Comparison of ENCODE assay signal across 19 mouse cellular contexts in genomic region chr5:133080751-133081150, GRCm38 (mm10).
DNase-seq lines count a peak whose midpoint lies in the region; ATAC-seq and TF ChIP-seq lines count a peak whose summit lies in the region.
"Had no signal": no experiment of that assay in that cellular context is flagged by ENCODE, and none has a peak within 500 bp of the region (broad histone marks: within the 10 kb centered on the region; RNA-seq: fewer than 3 reads in every experiment).

No protein-coding gene starts in this region.

- H3K27ac ChIP-seq in forebrain, embryonic 14.5 days (ENCODE audit: low read depth, low read length), result no peak overlapping the region
- no peak overlapping the region for H3K27ac ChIP-seq in forebrain, embryonic 16.5 days (ENCODE audit: low read length)
- H3K27ac ChIP-seq in stomach, postnatal 0 days (replicated peaks), result no peak overlapping the region
- H3K27ac ChIP-seq: embryonic facial prominence, embryonic 12.5 days; forebrain, embryonic 13.5 days; gastrocnemius, adult 2 months; heart, embryonic 13.5 days had no signal

- ATAC-seq in forebrain, embryonic 14.5 days, result no peak
- ATAC-seq in forebrain, embryonic 16.5 days, result no peak
- ATAC-seq in stomach, postnatal 0 days (ENCODE audit: low FRiP score, low TSS enrichment), result no peak
- ATAC-seq: forebrain, embryonic 13.5 days; hindbrain, embryonic 16.5 days had no signal

- H3K4me3 ChIP-seq in forebrain, embryonic 14.5 days (ENCODE audit: low read depth, low read length), result no peak overlapping the region
- no peak overlapping the region for H3K4me3 ChIP-seq in forebrain, embryonic 16.5 days (replicated peaks; ENCODE audit: low read length)
- no peak overlapping the region for H3K4me3 ChIP-seq in stomach, postnatal 0 days (ENCODE audit: low read depth, low read length)
- H3K4me3 ChIP-seq: embryonic facial prominence, embryonic 12.5 days; forebrain, embryonic 13.5 days; gastrocnemius, adult 2 months; heart, embryonic 13.5 days had no signal

- H3K36me3 ChIP-seq in forebrain, embryonic 14.5 days (ENCODE audit: control insufficient read depth, insufficient read depth, low read length), result no peaks in the 10 kb centered on the region
- no peaks in the 10 kb centered on the region for H3K36me3 ChIP-seq in forebrain, embryonic 16.5 days (ENCODE audit: control insufficient read depth, insufficient read depth)
- H3K36me3 ChIP-seq in stomach, postnatal 0 days (ENCODE audit: control insufficient read depth, insufficient read depth, low read length), result no peaks in the 10 kb centered on the region
- H3K36me3 ChIP-seq: embryonic facial prominence, embryonic 12.5 days; heart, embryonic 13.5 days had no signal

- no peaks in the 10 kb centered on the region for H3K27me3 ChIP-seq in forebrain, embryonic 14.5 days (replicated peaks; ENCODE audit: control insufficient read depth, insufficient read depth, low read length)
- H3K27me3 ChIP-seq in forebrain, embryonic 16.5 days (replicated peaks; ENCODE audit: control insufficient read depth, insufficient read depth, low read length), result no peaks in the 10 kb centered on the region
- H3K27me3 ChIP-seq in stomach, postnatal 0 days (ENCODE audit: control insufficient read depth, insufficient read depth, low read length), result no peaks in the 10 kb centered on the region
- H3K27me3 ChIP-seq: embryonic facial prominence, embryonic 12.5 days; forebrain, embryonic 13.5 days had no signal

- H3K9me3 ChIP-seq in forebrain, embryonic 14.5 days (replicated peaks; ENCODE audit: control insufficient read depth, low read length), result no peaks in the 10 kb centered on the region
- H3K9me3 ChIP-seq in forebrain, embryonic 16.5 days (ENCODE audit: control insufficient read depth, low read length), result no peaks in the 10 kb centered on the region
- H3K9me3 ChIP-seq in stomach, postnatal 0 days (ENCODE audit: control insufficient read depth, low read length), result no peaks in the 10 kb centered on the region
- H3K9me3 ChIP-seq: embryonic facial prominence, embryonic 12.5 days; forebrain, embryonic 13.5 days; heart, embryonic 13.5 days had no signal

- H3K4me2 ChIP-seq in forebrain, embryonic 14.5 days (ENCODE audit: low read length), result no peak overlapping the region
- no peak overlapping the region for H3K4me2 ChIP-seq in forebrain, embryonic 16.5 days (ENCODE audit: low read length)
- H3K4me2 ChIP-seq in stomach, postnatal 0 days (replicated peaks; ENCODE audit: low read depth), result no peak overlapping the region
- H3K4me2 ChIP-seq: embryonic facial prominence, embryonic 12.5 days; forebrain, embryonic 13.5 days; heart, embryonic 13.5 days had no signal

- H3K9ac ChIP-seq in forebrain, embryonic 14.5 days (ENCODE audit: low read length), result no peak overlapping the region
- H3K9ac ChIP-seq in forebrain, embryonic 16.5 days (replicated peaks; ENCODE audit: low read depth, low read length), result no peak overlapping the region
- H3K9ac ChIP-seq in stomach, postnatal 0 days (ENCODE audit: low read length), result no peak overlapping the region
- H3K9ac ChIP-seq: embryonic facial prominence, embryonic 12.5 days; forebrain, embryonic 13.5 days; heart, embryonic 13.5 days had no signal

- no peak for TF ChIP-seq EP300 in stomach, postnatal 0 days (optimal IDR thresholded peaks at IDR 0.05)

- no peak for TF ChIP-seq CTCF in stomach, postnatal 0 days (IDR thresholded peaks at IDR 0.05; ENCODE audit: low read depth)

- 69% methylated on average over 2 of the region's 2 CpGs for WGBS in forebrain, embryonic 14.5 days
- 62% methylated on average over 2 of the region's 2 CpGs for WGBS in forebrain, embryonic 16.5 days
- WGBS in stomach, postnatal 0 days, result 94% methylated on average over 2 of the region's 2 CpGs

- H3K4me1 ChIP-seq in forebrain, embryonic 14.5 days (ENCODE audit: control insufficient read depth, insufficient read depth, low read length), result no peaks in the 10 kb centered on the region
- H3K4me1 ChIP-seq in forebrain, embryonic 16.5 days (replicated peaks; ENCODE audit: control insufficient read depth, insufficient read depth, low read length), result no peaks in the 10 kb centered on the region
- no peaks in the 10 kb centered on the region for H3K4me1 ChIP-seq in stomach, postnatal 0 days (replicated peaks; ENCODE audit: control insufficient read depth, insufficient read depth)
- H3K4me1 ChIP-seq: forebrain, embryonic 13.5 days; heart, embryonic 13.5 days had no signal

- DNase-seq in forebrain, embryonic 14.5 days (ENCODE audit: low spot score), result peak; percentile 44
- DNase-seq in layer of hippocampus, adult 18-20 months (ENCODE audit: low spot score in 2 of 2), result peak; percentile 7 to 31
- no peak for DNase-seq in layer of hippocampus, postnatal 25 days (ENCODE audit: extremely low spot score in 1 of 2, low spot score in 1 of 2)
- peak; percentile 24 to 67 for DNase-seq in right cerebral cortex, postnatal 10 days (ENCODE audit: low spot score in 2 of 2)
- DNase-seq in right cerebral cortex, adult 2 months (ENCODE audit: low spot score in 2 of 2), result no peak
- DNase-seq in spleen, postnatal 36 days (ENCODE audit: low spot score in 2 of 2), result no peak
- DNase-seq in stomach, postnatal 0 days (ENCODE audit: low spot score), result no peak
- DNase-seq: adrenal gland, postnatal 10 days; cerebellum, adult 2 months; cerebellum, postnatal 10 days; embryo, embryonic 11 days; gastrocnemius, adult 2 months; gastrocnemius, postnatal 36 days; heart, postnatal 36 days had no signal

Comparison
In these comparisons a context has a peak if more than half of its experiments do, and no peak if none do; other contexts are left out.
1. DNase-seq: peak in forebrain, embryonic 14.5 days (single experiment), layer of hippocampus, adult 18-20 months (2 of 2) and right cerebral cortex, postnatal 10 days (2 of 2); none in layer of hippocampus, postnatal 25 days (0 of 2), right cerebral cortex, adult 2 months (0 of 2), spleen, postnatal 36 days (0 of 2) and stomach, postnatal 0 days (single experiment).